Mouse (Mus musculus): ENCODE measurements around the gene Alk.

The Alk gene

GRCm38 (mm10) chr17:72399331-72400059 is 204.9 kb downstream of the Alk start:
- DNase-seq (ENCODE audit: low spot score) = no peak

- no peak for DNase-seq (ENCODE audit: low spot score)
Observed at GRCm38 (mm10) chr17:72395956-72396355, 208.5 kb downstream of the Alk start.

- DNase-seq (ENCODE audit: low spot score) = no peak
Observed at GRCm38 (mm10) chr17:72368991-72369390, 235.4 kb downstream of the Alk start.

GRCm38 (mm10) chr17:72362811-72363496 is 241.5 kb downstream of the Alk start:
- DNase-seq (ENCODE audit: low spot score) = no peak

GRCm38 (mm10) chr17:72361961-72362360 is 242.5 kb downstream of the Alk start:
- no peak for DNase-seq (ENCODE audit: low spot score)

GRCm38 (mm10) chr17:72356759-72357302 is 247.6 kb downstream of the Alk start:
- DNase-seq (ENCODE audit: low spot score) = no peak

- no peak for DNase-seq (ENCODE audit: low spot score)
Observed at GRCm38 (mm10) chr17:72339437-72339836, 265.0 kb downstream of the Alk start.

GRCm38 (mm10) chr17:72332909-72333308 is 271.5 kb downstream of the Alk start:
- DNase-seq (ENCODE audit: low spot score) = no peak

- DNase-seq (ENCODE audit: low spot score) = no peak
Observed at GRCm38 (mm10) chr17:72325941-72326340, 278.5 kb downstream of the Alk start.

- DNase-seq (ENCODE audit: low spot score) = no peak
Observed at GRCm38 (mm10) chr17:72319576-72319975, 284.9 kb downstream of the Alk start.

- DNase-seq (ENCODE audit: low spot score) = no peak
Observed at GRCm38 (mm10) chr17:72299651-72300050, 304.8 kb downstream of the Alk start.

- no peak for DNase-seq (ENCODE audit: low spot score)
Observed at GRCm38 (mm10) chr17:72296349-72296748, 308.1 kb downstream of the Alk start.

GRCm38 (mm10) chr17:72293267-72293580 is 311.2 kb downstream of the Alk start:
- DNase-seq (ENCODE audit: low spot score) = no peak

GRCm38 (mm10) chr17:72292444-72293266 is 311.8 kb downstream of the Alk start:
- no peak for DNase-seq (ENCODE audit: low spot score)

GRCm38 (mm10) chr17:72285961-72286360 is 318.5 kb downstream of the Alk start:
- no peak for DNase-seq (ENCODE audit: low spot score)

- DNase-seq (ENCODE audit: low spot score) = no peak
Observed at GRCm38 (mm10) chr17:72278296-72278695, 326.1 kb downstream of the Alk start.

- DNase-seq (ENCODE audit: low spot score) = no peak
Observed at GRCm38 (mm10) chr17:72276778-72277177, 327.6 kb downstream of the Alk start.

GRCm38 (mm10) chr17:72275391-72275904 is 329.0 kb downstream of the Alk start:
- no peak for DNase-seq (ENCODE audit: low spot score)

GRCm38 (mm10) chr17:72274205-72274604 is 330.2 kb downstream of the Alk start:
- no peak for DNase-seq (ENCODE audit: low spot score)

- DNase-seq (ENCODE audit: low spot score) = no peak
Observed at GRCm38 (mm10) chr17:72271640-72272039, 332.8 kb downstream of the Alk start.

GRCm38 (mm10) chr17:72268529-72268928 is 335.9 kb downstream of the Alk start:
- DNase-seq (ENCODE audit: low spot score) = no peak
